8 mouse cellular contexts compared by ENCODE assay signal in genomic region chr11:96407191-96408072, GRCm38 (mm10). TPM values are rescaled to one million over a fixed set of nuclear protein-coding genes. Genes with fewer than 3 reads are reported as not detected.
DNase-seq lines count a peak whose midpoint lies in the region; ATAC-seq and TF ChIP-seq lines count a peak whose summit lies in the region.

No protein-coding gene starts in this region.

- TF ChIP-seq CTCF in C2C12 (IDR thresholded peaks at IDR 0.05; ENCODE audit: control insufficient read depth, insufficient read depth, insufficient read length) = peak; percentile 92

- intact Hi-C loops in left cerebral cortex, postnatal 25 days (cut with DNase I) = no loop called here

- H3K27ac ChIP-seq in forebrain, embryonic 15.5 days (replicated peaks) = no peak overlapping the region

- 10% methylated on average over 36 of the region's 36 CpGs for WGBS in forebrain, embryonic 15.5 days

- H3K9ac ChIP-seq in forebrain, embryonic 15.5 days (replicated peaks) = no peak overlapping the region

- H3K9me3 ChIP-seq in forebrain, embryonic 15.5 days = no peaks in the 10 kb centered on the region

- H3ac ChIP-seq in C2C12 (ENCODE audit: control insufficient read depth, insufficient read length, low read depth) = peak overlapping the region; percentile 49

- no peaks in the 10 kb centered on the region for H3K79me2 ChIP-seq in C2C12 (ENCODE audit: control insufficient read depth, insufficient read depth)

- no peaks in the 10 kb centered on the region for H3K79me3 ChIP-seq in C2C12 (ENCODE audit: low read depth)

- no peak overlapping the region for H3K4me3 ChIP-seq in C2C12 (ENCODE audit: insufficient read depth, poor library complexity, severe bottlenecking)
- peak overlapping the region; percentile 21 for H3K4me3 ChIP-seq in forebrain, embryonic 15.5 days

- no peaks in the 10 kb centered on the region for H3K27me3 ChIP-seq in C2C12 (ENCODE audit: control insufficient read depth, insufficient read depth, insufficient read length)
- no peaks in the 10 kb centered on the region; the same call in 1 of the 2 replicates for H3K27me3 ChIP-seq in forebrain, embryonic 15.5 days

- no peak for ATAC-seq in forebrain, embryonic 15.5 days (replicated peaks)
- ATAC-seq in erythroid progenitor cell, adult 5-6 weeks (replicated peaks; ENCODE audit: low FRiP score, poor library complexity, severe bottlenecking) = no peak

- H3K4me2 ChIP-seq in forebrain, embryonic 15.5 days (replicated peaks) = peak overlapping the region; percentile 37

- no peaks in the 10 kb centered on the region for H3K36me3 ChIP-seq in C2C12 (ENCODE audit: control insufficient read depth, insufficient read depth)
- H3K36me3 ChIP-seq in forebrain, embryonic 15.5 days = no peaks in the 10 kb centered on the region

- peak; percentile 77 to 84 for DNase-seq in adrenal gland, adult 18-20 months (ENCODE audit: low spot score in 2 of 2)
- DNase-seq in heart, postnatal 4 days = peak; percentile 81
- DNase-seq in left cerebral cortex, postnatal 25 days (ENCODE audit: low spot score in 2 of 2) = peak; percentile 22 to 29
- DNase-seq in mesoderm, embryonic 11.5 days (ENCODE audit: low read depth, low spot score) = peak; percentile 84
- DNase-seq in skeletal muscle tissue, adult 2 months (ENCODE audit: low read depth, low spot score) = peak; percentile 58

- peaks cover 8% of the 10 kb centered on the region for H3K4me1 ChIP-seq in forebrain, embryonic 15.5 days

TF ChIP-seq in C2C12, 6 proteins besides CTCF, POLR2A, EP300 and RAD21:
- TF ChIP-seq CEBPB (IDR thresholded peaks at IDR 0.05; ENCODE audit: low read depth) (no peak), MYOD1 (IDR thresholded peaks at IDR 0.05; ENCODE audit: control insufficient read depth, insufficient read length, low read depth) (no peak), MAX (IDR thresholded peaks at IDR 0.05) (no peak), FOSL1 (IDR thresholded peaks at IDR 0.05; ENCODE audit: insufficient read depth, low read length, poor library complexity, severe bottlenecking) (no peak), MYOG (IDR thresholded peaks at IDR 0.05; ENCODE audit: control insufficient read depth, extremely low read depth, insufficient read length) (no peak), USF1 (IDR thresholded peaks at IDR 0.05; ENCODE audit: low read depth) (no peak)

RNA-seq across cellular contexts. Expression of gene Hoxb1, which starts 41.9 kb away (rescaled TPM):
- not detected for polyA plus RNA-seq in C2C12 (2012; fragmentation: generic; extraction: Trizol)
- not detected for total RNA-seq in adrenal gland, adult 18-20 months (2021)
- polyA plus RNA-seq in forebrain, embryonic 15.5 days (2015; fragmentation: Nextera tagmentation; extraction: Ambion mirVana) = not detected in 2 replicates
- total RNA-seq in heart, postnatal 4 days (2021) = not detected
- not detected for total RNA-seq in left cerebral cortex, postnatal 25 days (2021)
- not detected in 2 replicates for total RNA-seq in erythroid progenitor cell, adult 5-6 weeks (2015; ENCODE audit: low replicate concordance)
- total RNA-seq in erythroid progenitor cell, adult 5-6 weeks (2017; ENCODE audit: low replicate concordance) = not detected in 2 replicates

RNA-seq across cellular contexts. Expression of gene Skap1, which starts 57.0 kb away (rescaled TPM):
- 0.04 TPM for polyA plus RNA-seq in C2C12 (2012; fragmentation: generic; extraction: Trizol)
- total RNA-seq in adrenal gland, adult 18-20 months (2021) = 1 to 10 TPM; 7.6 to 8.8 TPM
- polyA plus RNA-seq in forebrain, embryonic 15.5 days (2015; fragmentation: Nextera tagmentation; extraction: Ambion mirVana) = 2.7 and 2.8 TPM in 2 replicates
- under 1 TPM in 1 of 2 experiments, not detected in 1; 0.29 TPM for total RNA-seq in heart, postnatal 4 days (2021)
- total RNA-seq in left cerebral cortex, postnatal 25 days (2021) = 1 to 10 TPM; 1.3 to 1.9 TPM
- total RNA-seq in erythroid progenitor cell, adult 5-6 weeks (2015; ENCODE audit: low replicate concordance) = 7.2 and 9.6 TPM in 2 replicates
- 3.2 and 3.3 TPM in 2 replicates for total RNA-seq in erythroid progenitor cell, adult 5-6 weeks (2017; ENCODE audit: low replicate concordance)

RNA-seq across cellular contexts. Expression of gene Hoxb2, which starts 57.1 kb away (rescaled TPM):
- polyA plus RNA-seq in C2C12 (2012; fragmentation: generic; extraction: Trizol) = not detected
- total RNA-seq in adrenal gland, adult 18-20 months (2021) = 10 to 100 TPM; 17.1 to 21.5 TPM
- polyA plus RNA-seq in forebrain, embryonic 15.5 days (2015; fragmentation: Nextera tagmentation; extraction: Ambion mirVana) = not detected in 2 replicates
- 1 to 10 TPM; 1.3 to 2.2 TPM for total RNA-seq in heart, postnatal 4 days (2021)
- total RNA-seq in left cerebral cortex, postnatal 25 days (2021) = not detected
- not detected in 2 replicates for total RNA-seq in erythroid progenitor cell, adult 5-6 weeks (2015; ENCODE audit: low replicate concordance)
- 1.0 TPM in 1 of 2 replicates, not detected in the other for total RNA-seq in erythroid progenitor cell, adult 5-6 weeks (2017; ENCODE audit: low replicate concordance)

Comparison
In these comparisons a context has a peak if more than half of its experiments do, and no peak if none do; other contexts are left out.
1. DNase-seq: peak in every context shown above with its lines; median percentile 84 in mesoderm, embryonic 11.5 days; 81 in heart, postnatal 4 days; 80 in adrenal gland, adult 18-20 months; 58 in skeletal muscle tissue, adult 2 months; 26 in left cerebral cortex, postnatal 25 days.
2. RNA of gene Hoxb2, which starts 57.1 kb away (total RNA-seq): 17.1 to 21.5 TPM in adrenal gland, adult 18-20 months; 1.3 to 2.2 TPM in heart, postnatal 4 days, not detected in left cerebral cortex, postnatal 25 days and 1.0 TPM in erythroid progenitor cell, adult 5-6 weeks; every median in the first group is over 4 times any median in the second.